Mouse (Mus musculus) MEL (cell line): ENCODE results near the gene Nlgn3. TPM values are rescaled to one million over a fixed set of nuclear protein-coding genes. Genes with fewer than 3 reads are reported as not detected.

ENCODE experiments used
- DNase-seq: peaks from one replicate; pipeline ENCODE4 v3.0.0; 2011; ENCODE audit warnings: low read depth, low spot score
- H3K27ac ChIP-seq: 2 replicates; pipeline ENCODE4 v1.5.1; 2012; ENCODE audit warnings: low read depth, mild to moderate bottlenecking, control low read depth, low read length, moderate library complexity; ENCODE audit not compliant: control insufficient read depth
- H3K27me3 ChIP-seq, 2 experiments: fragments of 150-350 bp in 1 of 2; sonication (generic) in 1 of 2; 2 replicates each; pipeline ENCODE4 v1.6.1; 2012; ENCODE audit warnings: low read length in 2 of 2, mild to moderate bottlenecking in 2 of 2, improper control_type of control experiment in 1 of 2, moderate library complexity in 1 of 2; ENCODE audit not compliant: insufficient read depth in 2 of 2, control insufficient read depth in 1 of 2
- H3K36me3 ChIP-seq, 2 experiments: 2 replicates each; pipeline ENCODE4 v1.6.1; 2012 to 2014; ENCODE audit warnings: low read length in 2 of 2, improper control_type of control experiment in 1 of 2, inconsistent platforms in 1 of 2, mild to moderate bottlenecking in 1 of 2; ENCODE audit not compliant: insufficient read depth in 2 of 2, control insufficient read depth in 1 of 2
- H3K4me1 ChIP-seq, 2 experiments: fragments of 150-350 bp in 1 of 2; sonication (generic) in 1 of 2; 2 replicates each; pipeline ENCODE4 v1.6.1; 2012; ENCODE audit warnings: low read length in 2 of 2, improper control_type of control experiment in 1 of 2, mild to moderate bottlenecking in 1 of 2; ENCODE audit not compliant: insufficient read depth in 2 of 2, control insufficient read depth in 1 of 2
- H3K4me3 ChIP-seq, 2 experiments: fragments of 150-350 bp in 1 of 2; sonication (generic) in 1 of 2; 2 replicates each; pipeline ENCODE4 v1.5.1; 2012; ENCODE audit warnings: low read depth in 2 of 2, low read length in 2 of 2, mild to moderate bottlenecking in 2 of 2, moderate library complexity in 2 of 2, control low read depth in 1 of 2, improper control_type of control experiment in 1 of 2; ENCODE audit not compliant: control insufficient read depth in 1 of 2, insufficient read depth in 1 of 2
- H3K79me2 ChIP-seq: 2 replicates; pipeline ENCODE4 v1.6.1; 2012; ENCODE audit warnings: mild to moderate bottlenecking, low read length, moderate library complexity; ENCODE audit not compliant: control insufficient read depth, poor library complexity, insufficient read depth
- H3K9ac ChIP-seq: 2 replicates; pipeline ENCODE4 v1.6.1; 2012; ENCODE audit warnings: low read depth, mild to moderate bottlenecking, control low read depth, low read length, moderate library complexity; ENCODE audit not compliant: control insufficient read depth, poor library complexity, severe bottlenecking
- H3K9me3 ChIP-seq: fragments of 150-350 bp; sonication (generic); replicated peaks from 2 replicates; pipeline ENCODE4 v1.6.1; 2012; ENCODE audit warnings: mild to moderate bottlenecking, low read length, improper control_type of control experiment, moderate library complexity; ENCODE audit not compliant: insufficient read depth
- CHD1 ChIP-seq: IDR thresholded peaks from 2 replicates; pipeline ENCODE4 v1.6.1; 2012; ENCODE audit warnings: low read depth, mild to moderate bottlenecking, inconsistent platforms, low read length, improper control_type of control experiment
- E2F4 ChIP-seq: IDR thresholded peaks from 2 replicates; pipeline ENCODE4 v1.6.1; 2011; ENCODE audit warnings: low read depth, low read length, improper control_type of control experiment, borderline replicate concordance
- ELF1 ChIP-seq: IDR thresholded peaks from 2 replicates; pipeline ENCODE4 v1.6.1; 2014; ENCODE audit warnings: low read depth, mild to moderate bottlenecking, inconsistent platforms, low read length, improper control_type of control experiment, moderate library complexity
- EP300 ChIP-seq, 2 experiments: IDR thresholded peaks; 2 replicates each; pipeline ENCODE4 v1.6.1; 2011; ENCODE audit warnings: improper control_type of control experiment in 2 of 2, low read length in 2 of 2, low read depth in 1 of 2, mild to moderate bottlenecking in 1 of 2
- ETS1 ChIP-seq: IDR thresholded peaks from 2 replicates; pipeline ENCODE4 v1.6.1; 2012; ENCODE audit warnings: low read depth, mild to moderate bottlenecking, inconsistent platforms, low read length, improper control_type of control experiment, moderate library complexity
- GABPA ChIP-seq: IDR thresholded peaks from 2 replicates; pipeline ENCODE4 v1.6.1; 2012; ENCODE audit warnings: low read depth, mild to moderate bottlenecking, inconsistent platforms, low read length, improper control_type of control experiment, moderate library complexity
- GATA1 ChIP-seq: IDR thresholded peaks from 2 replicates; pipeline ENCODE4 v1.6.1; 2011; ENCODE audit warnings: low read depth, low read length, improper control_type of control experiment
- HCFC1 ChIP-seq: IDR thresholded peaks from 2 replicates; pipeline ENCODE4 v1.6.1; 2012; ENCODE audit warnings: low read depth, mild to moderate bottlenecking, inconsistent platforms, low read length, improper control_type of control experiment, moderate library complexity
- JUND ChIP-seq: IDR thresholded peaks from 2 replicates; pipeline ENCODE4 v1.6.1; 2011; ENCODE audit warnings: low read depth, mild to moderate bottlenecking, improper control_type of control experiment, low read length
- KAT2A ChIP-seq: conservative IDR thresholded peaks from 2 replicates; pipeline ENCODE4 v1.6.1; 2012; ENCODE audit warnings: low read depth, low read length, improper control_type of control experiment, inconsistent platforms
- MAFK ChIP-seq: IDR thresholded peaks from 2 replicates; pipeline ENCODE4 v1.6.1; 2011; ENCODE audit warnings: low read depth, mild to moderate bottlenecking, low read length, improper control_type of control experiment, borderline replicate concordance
- MAX ChIP-seq: IDR thresholded peaks from 2 replicates; pipeline ENCODE4 v1.6.1; 2011; ENCODE audit warnings: low read length, improper control_type of control experiment
- MAZ ChIP-seq: IDR thresholded peaks from 2 replicates; pipeline ENCODE4 v1.6.1; 2012; ENCODE audit warnings: low read depth, mild to moderate bottlenecking, inconsistent platforms, low read length, improper control_type of control experiment
- MEF2A ChIP-seq: IDR thresholded peaks from 2 replicates; pipeline ENCODE4 v1.6.1; 2014; ENCODE audit warnings: low read depth, mild to moderate bottlenecking, inconsistent platforms, low read length, improper control_type of control experiment; ENCODE audit not compliant: poor library complexity, insufficient replicate concordance, severe bottlenecking; ENCODE audit errors: extremely low read depth
- MXI1 ChIP-seq: IDR thresholded peaks from 2 replicates; pipeline ENCODE4 v1.6.1; 2011; ENCODE audit warnings: mild to moderate bottlenecking, low read depth, low read length, improper control_type of control experiment
- MYB ChIP-seq: IDR thresholded peaks from 2 replicates; pipeline ENCODE4 v1.6.1; 2011; ENCODE audit warnings: mild to moderate bottlenecking, low read depth, low read length, improper control_type of control experiment
- MYC ChIP-seq: IDR thresholded peaks from 2 replicates; pipeline ENCODE4 v1.6.1; 2011; ENCODE audit warnings: low read depth, mild to moderate bottlenecking, low read length, improper control_type of control experiment, moderate library complexity
- NELFE ChIP-seq: IDR thresholded peaks from 2 replicates; pipeline ENCODE4 v1.6.1; 2011; ENCODE audit warnings: low read depth, low read length, improper control_type of control experiment
- NRF1 ChIP-seq: IDR thresholded peaks from 2 replicates; pipeline ENCODE4 v1.6.1; 2014; ENCODE audit warnings: low read depth, mild to moderate bottlenecking, inconsistent platforms, low read length, improper control_type of control experiment, moderate library complexity; ENCODE audit not compliant: poor library complexity, insufficient read depth, severe bottlenecking
- POLR2A ChIP-seq, 2 experiments: IDR thresholded peaks; 2 replicates each; pipeline ENCODE4 v1.6.1; 2011 to 2012; ENCODE audit warnings: low read length in 2 of 2, mild to moderate bottlenecking in 2 of 2, control low read depth in 1 of 2, improper control_type of control experiment in 1 of 2, low read depth in 1 of 2, moderate library complexity in 1 of 2; ENCODE audit not compliant: control insufficient read depth in 1 of 2, insufficient read depth in 1 of 2, poor library complexity in 1 of 2
- POLR2AphosphoS2 ChIP-seq: IDR thresholded peaks from 2 replicates; pipeline ENCODE4 v1.6.1; 2011; ENCODE audit warnings: low read length, improper control_type of control experiment
- POLR2AphosphoS5 ChIP-seq: IDR thresholded peaks from 2 replicates; pipeline ENCODE4 v1.6.1; 2012; ENCODE audit warnings: low read depth, borderline replicate concordance, mild to moderate bottlenecking, inconsistent platforms, low read length, moderate library complexity, mixed read lengths
- RAD21 ChIP-seq: IDR thresholded peaks from 2 replicates; pipeline ENCODE4 v1.6.1; 2011; ENCODE audit warnings: mild to moderate bottlenecking, low read depth, low read length, improper control_type of control experiment
- RCOR1 ChIP-seq: IDR thresholded peaks from 2 replicates; pipeline ENCODE4 v1.6.1; 2012; ENCODE audit warnings: low read depth, mild to moderate bottlenecking, inconsistent platforms, low read length, improper control_type of control experiment
- SIN3A ChIP-seq: IDR thresholded peaks from 2 replicates; pipeline ENCODE4 v1.6.1; 2012; ENCODE audit warnings: low read length, improper control_type of control experiment, inconsistent platforms
- SMC3 ChIP-seq: IDR thresholded peaks from 2 replicates; pipeline ENCODE4 v1.6.1; 2011; ENCODE audit warnings: low read depth, low read length, improper control_type of control experiment
- TBP ChIP-seq: IDR thresholded peaks from 2 replicates; pipeline ENCODE4 v1.8.0; 2011; ENCODE audit warnings: low read depth, low read length, improper control_type of control experiment
- USF1 ChIP-seq: IDR thresholded peaks from 2 replicates; pipeline ENCODE4 v1.6.1; 2014; ENCODE audit warnings: low read depth, mild to moderate bottlenecking, inconsistent platforms, low read length, improper control_type of control experiment, moderate library complexity
- USF2 ChIP-seq, 2 experiments: IDR thresholded peaks; 2 replicates each; pipeline ENCODE4 v1.6.1; 2011 to 2012; ENCODE audit warnings: improper control_type of control experiment in 2 of 2, low read length in 2 of 2, borderline replicate concordance in 1 of 2, inconsistent platforms in 1 of 2, low read depth in 1 of 2, mild to moderate bottlenecking in 1 of 2; ENCODE audit not compliant: insufficient read depth in 1 of 2
- ZC3H11A ChIP-seq: IDR thresholded peaks from 2 replicates; pipeline ENCODE4 v1.6.1; 2012; ENCODE audit warnings: low read depth, mild to moderate bottlenecking, inconsistent platforms, low read length, improper control_type of control experiment
- ZKSCAN1 ChIP-seq: IDR thresholded peaks from 2 replicates; pipeline ENCODE4 v1.6.1; 2012; ENCODE audit warnings: low read depth, mild to moderate bottlenecking, inconsistent platforms, low read length, improper control_type of control experiment, moderate library complexity
- ZMIZ1 ChIP-seq: IDR thresholded peaks from 2 replicates; pipeline ENCODE4 v1.6.1; 2012; ENCODE audit warnings: low read depth, mild to moderate bottlenecking, inconsistent platforms, low read length, improper control_type of control experiment, moderate library complexity
- ZNF384 ChIP-seq: IDR thresholded peaks from 2 replicates; pipeline ENCODE4 v1.6.1; 2012; ENCODE audit warnings: low read depth, mild to moderate bottlenecking, inconsistent platforms, low read length, improper control_type of control experiment
- polyA plus RNA-seq, 2 experiments: library from polyadenylated mRNA; stranded (reverse) in 1 of 2; unstranded in 1 of 2; fragments of >175 nt in 1 of 2; fragments of >200 nt in 1 of 2; gene quantifications; 2 replicates each; pipeline versions ENCODE4 v1.2.1 to v1.2.4; 2012; ENCODE audit warnings: low replicate concordance in 2 of 2, low read depth in 1 of 2; ENCODE audit not compliant: insufficient read length in 2 of 2, insufficient read depth in 1 of 2, missing spikeins in 1 of 2
- total RNA-seq: library from RNA; depleted of rRNA; stranded (reverse); fragments of 300-350 nt; gene quantifications from 2 replicates; pipeline ENCODE4 v1.2.3, GENCODE M21; 2012

Gene Nlgn3
- total and polyA plus RNA-seq, 3 experiments = 0.04 to 0.15 TPM; not detected in 1

DNA sequence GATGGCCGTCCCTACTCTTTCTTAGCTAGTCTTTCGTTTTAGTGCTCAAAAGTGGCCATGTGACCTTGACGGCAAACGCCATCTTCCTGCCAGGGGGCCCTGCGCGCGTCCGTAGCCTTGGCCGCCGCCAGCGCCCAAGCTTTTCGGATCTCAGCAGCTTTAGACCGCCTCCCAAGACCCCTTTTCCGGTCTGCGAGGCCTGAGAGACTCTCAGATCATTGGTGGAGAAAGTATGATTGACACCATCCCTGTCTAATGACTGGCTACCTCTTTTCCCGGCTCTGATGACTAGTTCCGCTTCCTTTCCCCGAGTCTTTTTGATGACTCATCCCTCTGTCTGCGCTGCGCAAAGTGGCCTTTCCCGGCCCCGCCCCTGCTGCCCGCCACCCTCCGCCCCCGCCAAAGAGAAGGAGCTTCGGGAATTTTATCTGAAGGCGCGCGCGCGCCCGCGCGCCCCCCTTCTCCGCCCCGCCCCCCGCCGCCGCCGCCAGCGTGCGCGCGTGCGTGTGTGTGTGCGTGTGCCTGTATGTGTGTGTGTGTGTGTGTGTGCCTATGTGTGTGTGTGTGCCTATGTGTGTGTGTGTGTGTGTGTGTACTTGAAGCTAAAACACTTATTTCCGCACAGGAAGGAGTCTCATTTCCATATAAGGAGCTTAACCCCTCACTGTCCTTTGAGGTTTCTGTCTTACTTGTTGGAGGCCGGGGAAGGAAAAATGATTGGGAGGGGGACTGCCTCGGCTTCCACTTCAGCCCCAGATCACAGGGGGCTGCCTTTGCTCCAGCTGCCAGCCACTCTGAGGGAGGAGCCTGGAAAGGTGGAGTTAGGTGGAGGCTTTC, 33.6 kb downstream of the Nlgn3 start:
- peak; percentile 96 for DNase-seq
- no peaks in the 10 kb centered on the region for H3K9me3 ChIP-seq
- peak overlapping the region; percentile 99 for H3K9ac ChIP-seq
- H3K79me2 ChIP-seq = peaks cover 3% of the 10 kb centered on the region; the same call in 1 of the 2 replicates
- H3K4me3 ChIP-seq = peak overlapping the region; percentile 56 to 82
- H3K27ac ChIP-seq = peak overlapping the region; percentile 99
- H3K36me3 ChIP-seq = peaks cover 0 to 4% of the 10 kb centered on the region in 2 experiments; a peak in 2 of 4 replicates
- peaks cover 0 to 9% of the 10 kb centered on the region in 2 experiments; a peak in 1 of 4 replicates for H3K4me1 ChIP-seq
- no peaks in the 10 kb centered on the region for H3K27me3 ChIP-seq
- TF ChIP-seq MAFK (peak; percentile 43; the same call in 1 of the 2 replicates), HCFC1 (peak; percentile 78), ZNF384 (no peak), ZMIZ1 (no peak), ETS1 (peak; percentile 72; the same call in 1 of the 2 replicates), USF1 (peak; percentile 84), GATA1 (0 out of 2 replicates have a peak, but pooled peaks have one; percentile 10), POLR2A (IDR thresholded peaks at IDR 0.05; ENCODE audit: control insufficient read depth in 1 of 2, insufficient read depth in 1 of 2, low read depth in 1 of 2, low read length in 2 of 2, poor library complexity in 1 of 2) (peak; percentile 55 to 84; a peak in 3 of 4 replicates), ELF1 (peak; percentile 59; the same call in 1 of the 2 replicates), MAZ (peak; percentile 85; the same call in 1 of the 2 replicates), MYB (no peak), POLR2AphosphoS2 (no peak), TBP (no peak; the same call in none of the 2 replicates), E2F4 (0 out of 2 replicates have a peak, but pooled peaks have one; percentile 54), NELFE (peak; percentile 62), GABPA (no peak), POLR2AphosphoS5 (no peak), EP300 (IDR thresholded peaks at IDR 0.05; ENCODE audit: low read depth in 1 of 2, low read length in 2 of 2) (peak in 1 of 2 experiments; percentile 54; a peak in 2 of 4 replicates), NRF1 (peak; percentile 55), JUND (peak; percentile 52; the same call in 1 of the 2 replicates), USF2 (IDR thresholded peaks at IDR 0.05; ENCODE audit: borderline replicate concordance in 1 of 2, insufficient read depth in 1 of 2, low read depth in 1 of 2, low read length in 2 of 2) (peak in 1 of 2 experiments; percentile 24; a peak in 1 of 4 replicates), MYC (peak; percentile 79), MEF2A (no peak), ZC3H11A (no peak), ZKSCAN1 (no peak), SMC3 (no peak), KAT2A (no peak; the same call in 1 of the 2 replicates), SIN3A (peak; percentile 60), RAD21 (no peak), MXI1 (peak; percentile 44; the same call in 1 of the 2 replicates), MAX (peak; percentile 76), CHD1 (no peak), RCOR1 (no peak)
